23 mouse cellular contexts compared by ENCODE assay signal in the genomic region with DNA sequence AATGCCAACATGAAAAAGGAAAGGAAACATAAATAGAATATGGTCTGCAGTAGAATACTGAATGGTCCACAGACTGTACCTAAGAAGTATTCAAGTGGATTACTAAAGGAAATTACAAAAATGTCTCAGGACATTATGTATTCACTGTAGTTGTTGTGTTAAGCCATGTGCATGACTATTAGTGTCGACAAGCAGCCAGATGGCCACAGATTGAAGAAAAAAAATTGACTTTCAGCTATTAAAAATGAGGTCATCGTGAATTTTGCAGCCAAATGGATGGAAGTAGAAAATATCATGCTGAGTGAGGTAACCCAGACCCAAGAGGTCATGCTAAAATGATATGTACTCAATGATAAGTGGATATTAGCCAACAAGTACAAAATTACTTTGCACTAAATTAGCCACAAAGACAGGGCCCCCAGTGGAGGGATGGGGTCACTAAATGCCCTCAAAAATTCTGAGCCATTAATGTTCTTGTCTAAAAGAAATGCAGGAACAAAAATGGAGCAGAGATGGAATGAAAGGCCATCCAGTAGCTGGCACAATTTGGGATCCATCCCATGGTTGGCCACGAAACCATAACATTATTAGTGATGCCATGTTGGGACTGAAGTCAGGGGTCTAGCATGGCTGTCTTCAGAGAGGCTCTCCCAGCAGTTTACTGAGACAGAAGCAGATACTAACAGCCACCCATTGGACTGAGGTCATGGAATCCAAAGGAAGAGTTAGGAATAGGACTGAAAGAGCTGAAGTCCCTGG.
A peak's percentile ranks its signal among the peaks of the same experiment; 100 is the strongest.
DNase-seq lines count a peak whose midpoint lies in the region; ATAC-seq and TF ChIP-seq lines count a peak whose summit lies in the region.
"Had no signal": no experiment of that assay in that cellular context is flagged by ENCODE, and none has a peak within 500 bp of the region (broad histone marks: within the 10 kb centered on the region; RNA-seq: fewer than 3 reads in every experiment).

No protein-coding gene starts in this region.

- peak; percentile 2 for DNase-seq in forebrain, embryonic 14.5 days (ENCODE audit: low spot score)
- DNase-seq in brain, adult 2 months (ENCODE audit: low read depth, low spot score) = peak; percentile 68
- peak; percentile 16 to 63 for DNase-seq in cerebellum, adult 2 months
- peak; percentile 8 for DNase-seq in cerebellum, postnatal 25 days
- DNase-seq in layer of hippocampus, adult 18-20 months (ENCODE audit: low spot score in 2 of 2) = no peak
- DNase-seq in right cerebral cortex, postnatal 36 days (ENCODE audit: low spot score in 2 of 2) = no peak
- DNase-seq: adrenal gland, postnatal 10 days; gastrocnemius, postnatal 36 days; heart, adult 2 months; heart, postnatal 14 days; kidney, adult 18-20 months; lung, adult 18-20 months; lung, postnatal 10 days; right cerebral cortex, postnatal 14 days; thymus, postnatal 36 days had no signal

- H3K27me3 ChIP-seq in forebrain, embryonic 14.5 days (replicated peaks; ENCODE audit: control insufficient read depth, insufficient read depth, low read length) = no peaks in the 10 kb centered on the region
- no peaks in the 10 kb centered on the region for H3K27me3 ChIP-seq in forebrain, embryonic 13.5 days
- no peaks in the 10 kb centered on the region for H3K27me3 ChIP-seq in cerebellum, adult 2 months (ENCODE audit: control insufficient read depth, insufficient read depth, low read length)
- H3K27me3 ChIP-seq: forebrain, embryonic 15.5 days; heart, embryonic 13.5 days; hindbrain, embryonic 12.5 days; neural tube, embryonic 15.5 days had no signal

- ATAC-seq in forebrain, embryonic 14.5 days = no peak
- no peak for ATAC-seq in forebrain, embryonic 13.5 days
- ATAC-seq: forebrain, embryonic 15.5 days; inflammation-experienced regulatory T-cells, adult 6 months had no signal

- H3K9me3 ChIP-seq in forebrain, embryonic 14.5 days (replicated peaks; ENCODE audit: control insufficient read depth, low read length) = no peaks in the 10 kb centered on the region
- no peaks in the 10 kb centered on the region for H3K9me3 ChIP-seq in forebrain, embryonic 13.5 days (replicated peaks)
- H3K9me3 ChIP-seq: forebrain, embryonic 15.5 days; heart, embryonic 13.5 days; hindbrain, embryonic 12.5 days; midbrain, embryonic 10.5 days; neural tube, embryonic 15.5 days had no signal

- H3K4me1 ChIP-seq in forebrain, embryonic 14.5 days (ENCODE audit: control insufficient read depth, insufficient read depth, low read length) = no peaks in the 10 kb centered on the region
- no peaks in the 10 kb centered on the region for H3K4me1 ChIP-seq in forebrain, embryonic 13.5 days
- H3K4me1 ChIP-seq in cerebellum, adult 2 months (ENCODE audit: control insufficient read depth, insufficient read depth, low read length) = peaks cover 4% of the 10 kb centered on the region; the same call in 1 of the 2 replicates
- H3K4me1 ChIP-seq: forebrain, embryonic 15.5 days; heart, embryonic 13.5 days; hindbrain, embryonic 12.5 days; midbrain, embryonic 10.5 days; neural tube, embryonic 15.5 days had no signal

- H3K27ac ChIP-seq in forebrain, embryonic 14.5 days (ENCODE audit: low read depth, low read length) = no peak overlapping the region
- H3K27ac ChIP-seq in forebrain, embryonic 13.5 days = no peak overlapping the region
- no peak overlapping the region; the same call in 1 of the 2 replicates for H3K27ac ChIP-seq in cerebellum, adult 2 months (ENCODE audit: insufficient read depth, low read length)
- H3K27ac ChIP-seq: forebrain, embryonic 15.5 days; heart, adult 2 months; heart, embryonic 13.5 days; hindbrain, embryonic 12.5 days; kidney, postnatal 0 days; midbrain, embryonic 10.5 days; neural tube, embryonic 15.5 days had no signal

- H3K4me3 ChIP-seq in forebrain, embryonic 14.5 days (ENCODE audit: low read depth, low read length) = no peak overlapping the region
- no peak overlapping the region for H3K4me3 ChIP-seq in forebrain, embryonic 13.5 days
- no peak overlapping the region for H3K4me3 ChIP-seq in cerebellum, adult 2 months (replicated peaks; ENCODE audit: insufficient read depth, low read depth, low read length)
- H3K4me3 ChIP-seq: forebrain, embryonic 15.5 days; heart, adult 2 months; heart, embryonic 13.5 days; hindbrain, embryonic 12.5 days; midbrain, embryonic 10.5 days; neural tube, embryonic 15.5 days had no signal

- no peak for TF ChIP-seq CTCF in cerebellum, adult 2 months (IDR thresholded peaks at IDR 0.05; ENCODE audit: borderline replicate concordance, insufficient read depth, low read depth, low read length)

- no peak overlapping the region for H3K4me2 ChIP-seq in forebrain, embryonic 14.5 days (ENCODE audit: low read length)
- H3K4me2 ChIP-seq in forebrain, embryonic 13.5 days = no peak overlapping the region
- H3K4me2 ChIP-seq: forebrain, embryonic 15.5 days; heart, embryonic 13.5 days; hindbrain, embryonic 12.5 days; neural tube, embryonic 15.5 days had no signal

- TF ChIP-seq POLR2A in cerebellum, adult 2 months (IDR thresholded peaks at IDR 0.05; ENCODE audit: borderline replicate concordance, insufficient read depth, low read length) = no peak

- H3K9ac ChIP-seq in forebrain, embryonic 14.5 days (ENCODE audit: low read length) = no peak overlapping the region
- no peak overlapping the region for H3K9ac ChIP-seq in forebrain, embryonic 13.5 days
- H3K9ac ChIP-seq: forebrain, embryonic 15.5 days; heart, embryonic 13.5 days; hindbrain, embryonic 12.5 days; neural tube, embryonic 15.5 days had no signal

- 70% methylated on average over 3 of the region's 3 CpGs for WGBS in forebrain, embryonic 14.5 days
- 80% methylated on average over 3 of the region's 3 CpGs for WGBS in forebrain, embryonic 13.5 days
- WGBS in cerebellum, adult 2 months = 13% methylated on average over 3 of the region's 3 CpGs

- H3K36me3 ChIP-seq in forebrain, embryonic 14.5 days (ENCODE audit: control insufficient read depth, insufficient read depth, low read length) = no peaks in the 10 kb centered on the region
- H3K36me3 ChIP-seq in forebrain, embryonic 13.5 days (ENCODE audit: poor library complexity, severe bottlenecking) = no peaks in the 10 kb centered on the region
- H3K36me3 ChIP-seq: forebrain, embryonic 15.5 days; heart, embryonic 13.5 days; hindbrain, embryonic 12.5 days; midbrain, embryonic 10.5 days; neural tube, embryonic 15.5 days had no signal

Comparison
In these comparisons a context has a peak if more than half of its experiments do, and no peak if none do; other contexts are left out.
1. DNase-seq: peak in forebrain, embryonic 14.5 days (single experiment), brain, adult 2 months (single experiment), cerebellum, adult 2 months (2 of 2) and cerebellum, postnatal 25 days (2 of 2); none in layer of hippocampus, adult 18-20 months (0 of 2) and right cerebral cortex, postnatal 36 days (0 of 2).